Mouse (Mus musculus): ENCODE data around the gene Ltbp3.

- TF ChIP-seq POLR2A (IDR thresholded peaks at IDR 0.05; ENCODE audit: borderline replicate concordance, low read depth, low read length) (no peak), CTCF (IDR thresholded peaks at IDR 0.05; ENCODE audit: low read depth, low read length) (no peak)
Measured at GRCm38 (mm10) chr19:5743576-5743975, 2.9 kb downstream of the Ltbp3 start.

Measured in bone marrow macrophage, adult 2 months (primary cell).